Mouse (Mus musculus) heart, embryonic 14.5 days (tissue): ENCODE measurements around the gene Fam189b. TPM values are rescaled to one million over a fixed set of nuclear protein-coding genes. Genes with fewer than 3 reads are reported as not detected.

Source experiments
- microRNA counts: library from miRNA; unstranded; fragments of <30 nt; microRNA quantifications from one replicate; lab custom pipeline; 2016
- microRNA-seq: library from miRNA; unstranded; fragments of <30 nt; microRNA quantifications from one replicate; pipeline ENCODE4, GENCODE M21; 2016
- polyA plus RNA-seq: library from polyadenylated mRNA; unstranded; fragments of >200 nt; fragmentation: Nextera tagmentation; extraction: Ambion mirVana; gene quantifications from 2 replicates; pipeline ENCODE4 v1.2.1, GENCODE M21; 2014

The Fam189b gene
- polyA plus RNA-seq, 1 experiment from 2014 or later: 12.8 TPM

MicroRNAs encoded within 50 kb of the gene (microRNA counts, 519-probe panel; counts per million panel counts)
- microRNA mmu-miR-92b (lab: Ali Mortazavi, UCI): 322 counts per million, percentile 70 among the panel's probes with 10 or more counts

Small RNA genes within 50 kb of the gene (microRNA-seq; reads per million reads assigned to microRNA genes)
- 13.1 reads per million, percentile 25 among the genes with 10 or more reads in this experiment for gene Mir92b

Other genes starting within 250 kb of the Fam189b start
- 16.8 and 17.4 TPM in 2 replicates for gene Ash1l, start 232.5 kb upstream of the Fam189b start, polyA plus RNA-seq
- gene Dap3, start 232.0 kb upstream of the Fam189b start, polyA plus RNA-seq: 138 and 141 TPM in 2 replicates
- gene Rusc1, start 89.8 kb upstream of the Fam189b start, polyA plus RNA-seq: 6.8 and 7.5 TPM in 2 replicates
- gene Gm43738, start 82.0 kb upstream of the Fam189b start, polyA plus RNA-seq: not detected in 2 replicates
- 92.6 and 96.9 TPM in 2 replicates for gene Fdps, start 81.2 kb upstream of the Fam189b start, polyA plus RNA-seq
- gene Pklr, start 47.0 kb upstream of the Fam189b start, polyA plus RNA-seq: 0.11 TPM in 1 of 2 replicates, not detected in the other
- 0.27 and 0.51 TPM in 2 replicates for gene Hcn3, start 22.9 kb upstream of the Fam189b start, polyA plus RNA-seq
- gene Clk2, start 18.3 kb upstream of the Fam189b start, polyA plus RNA-seq: 12.4 and 13.4 TPM in 2 replicates
- 68.3 and 74.8 TPM in 2 replicates for gene Scamp3, start 5.7 kb upstream of the Fam189b start, polyA plus RNA-seq
- 33.5 and 34.0 TPM in 2 replicates for gene Gba, start 19.8 kb downstream of the Fam189b start, polyA plus RNA-seq
- gene Thbs3, start 32.0 kb downstream of the Fam189b start, polyA plus RNA-seq: 12.9 and 14.5 TPM in 2 replicates
- gene Mtx1, start 43.9 kb downstream of the Fam189b start, polyA plus RNA-seq: 93.6 and 102 TPM in 2 replicates
- gene Muc1, start 45.9 kb downstream of the Fam189b start, polyA plus RNA-seq: 0.16 TPM in 1 of 2 replicates, not detected in the other
- 216 and 239 TPM in 2 replicates for gene Krtcap2, start 62.8 kb downstream of the Fam189b start, polyA plus RNA-seq
- gene Trim46, start 63.2 kb downstream of the Fam189b start, polyA plus RNA-seq: 0.85 and 0.95 TPM in 2 replicates
- 92.9 and 97.9 TPM in 2 replicates for gene Dpm3, start 76.2 kb downstream of the Fam189b start, polyA plus RNA-seq
- 48.2 and 48.9 TPM in 2 replicates for gene Slc50a1, start 87.4 kb downstream of the Fam189b start, polyA plus RNA-seq
- gene Efna1, start 98.0 kb downstream of the Fam189b start, polyA plus RNA-seq: 38.4 and 39.7 TPM in 2 replicates
- 0.78 and 1.1 TPM in 2 replicates for gene Efna3, start 139.8 kb downstream of the Fam189b start, polyA plus RNA-seq
- 6.0 and 6.7 TPM in 2 replicates for gene Efna4, start 154.9 kb downstream of the Fam189b start, polyA plus RNA-seq
- 31.0 and 38.6 TPM in 2 replicates for gene Adam15, start 166.9 kb downstream of the Fam189b start, polyA plus RNA-seq
- gene Dcst2, start 178.8 kb downstream of the Fam189b start, polyA plus RNA-seq: not detected in 2 replicates
- gene Dcst1, start 182.1 kb downstream of the Fam189b start, polyA plus RNA-seq: 0.16 and 0.18 TPM in 2 replicates
- 1.3 and 1.8 TPM in 2 replicates for gene Zbtb7b, start 211.6 kb downstream of the Fam189b start, polyA plus RNA-seq
- gene Lenep, start 219.7 kb downstream of the Fam189b start, polyA plus RNA-seq: not detected in 2 replicates
- 33.5 and 35.2 TPM in 2 replicates for gene Flad1, start 228.7 kb downstream of the Fam189b start, polyA plus RNA-seq
- gene Cks1b, start 235.2 kb downstream of the Fam189b start, polyA plus RNA-seq: 354 and 368 TPM in 2 replicates
- gene Shc1, start 235.3 kb downstream of the Fam189b start, polyA plus RNA-seq: 48.0 and 50.5 TPM in 2 replicates
- gene Pygo2, start 247.1 kb downstream of the Fam189b start, polyA plus RNA-seq: 24.3 and 27.8 TPM in 2 replicates